Mouse (Mus musculus): Measurements from ENCODE around the gene Cfap36. TPM values are rescaled to one million over a fixed set of nuclear protein-coding genes. Genes with fewer than 3 reads are reported as not detected.
A peak's percentile ranks its signal among the peaks of the same experiment; 100 is the strongest.

The Cfap36 gene
- polyA plus RNA-seq (2012; rRNA removed): 143 and 145 TPM in 2 replicates

DNA sequence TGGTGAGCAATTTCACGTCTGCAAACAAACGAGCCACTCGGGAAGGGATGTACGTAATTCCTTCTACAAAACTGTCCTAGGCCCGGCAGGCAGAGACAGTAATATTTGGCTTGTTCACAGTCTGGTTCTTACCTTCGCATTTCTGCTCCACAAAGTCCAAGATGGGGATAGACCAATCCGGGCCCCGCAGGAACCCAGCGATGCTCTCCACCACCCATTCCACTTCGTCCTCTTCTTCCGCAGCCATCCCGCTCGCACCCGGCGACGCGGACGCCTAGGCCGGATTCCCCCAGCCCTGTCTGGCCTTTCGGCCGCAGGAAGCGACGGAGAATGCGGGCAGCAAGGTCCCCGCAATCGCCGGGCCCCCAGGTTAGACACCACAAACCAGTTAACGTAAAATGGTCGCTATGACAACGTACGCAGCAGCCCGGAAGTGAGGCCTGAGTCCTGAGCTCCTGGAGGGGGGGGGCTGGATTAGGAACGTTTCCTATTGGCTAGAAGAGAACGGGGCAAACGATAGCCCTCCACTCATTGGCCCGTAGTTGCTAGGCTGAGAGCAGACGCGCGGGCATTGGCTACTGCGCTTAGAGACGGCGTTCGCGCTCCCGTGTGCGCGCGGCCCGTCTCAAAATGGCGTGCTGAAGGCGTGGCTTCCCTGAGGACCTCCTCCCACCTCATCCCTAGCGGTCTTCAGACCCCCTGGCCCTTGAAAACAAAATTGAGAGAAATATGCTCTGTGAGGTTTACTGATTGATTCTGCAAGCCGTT is at the start of gene Cfap36:
Gene Cfap36, minus strand, starts transcription at position 527 of the 768 bp plus-strand sequence.
- H3K27ac ChIP-seq (ENCODE audit: control insufficient read depth, insufficient read depth, low read depth, low read length): peak within 1 kb of the TSS; percentile 93

DNA sequence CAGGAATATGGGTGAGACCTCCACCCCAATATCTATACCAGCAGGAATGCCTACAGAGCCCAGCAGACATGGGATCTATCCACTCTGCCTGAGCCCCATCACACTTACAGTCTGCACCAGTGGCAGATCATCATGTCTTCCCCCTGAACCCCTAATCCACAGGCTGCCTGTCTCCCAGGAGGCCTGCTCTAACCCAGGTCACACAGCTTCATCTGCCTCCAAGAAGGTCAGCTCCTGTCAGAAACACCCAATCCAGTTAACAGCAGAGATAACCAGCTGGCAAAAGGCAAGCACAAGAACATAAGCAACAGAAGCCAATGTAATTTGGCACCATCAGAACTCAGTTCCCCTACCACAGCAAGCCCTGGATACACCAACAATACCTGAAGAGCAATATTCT is 40.1 kb upstream of the Cfap36 start:
- Histone ChIP-seq H3K4me1 (ENCODE audit: control insufficient read depth, insufficient read depth, low read length) (no peaks in the 10 kb centered on the region), H3K36me3 (ENCODE audit: control insufficient read depth, insufficient read depth, low read length) (no peaks in the 10 kb centered on the region), H3K27ac (ENCODE audit: control insufficient read depth, insufficient read depth, low read depth, low read length) (no peak overlapping the region), H3K4me3 (ENCODE audit: control insufficient read depth, low read depth, low read length) (no peak overlapping the region), H3K27me3 (ENCODE audit: control insufficient read depth, insufficient read depth, low read length) (no peaks in the 10 kb centered on the region)
- TF ChIP-seq CTCF (IDR thresholded peaks at IDR 0.05; ENCODE audit: control insufficient read depth, insufficient read depth, insufficient replicate concordance, low read depth, low read length): no peak
- TF ChIP-seq POLR2A (IDR thresholded peaks at IDR 0.05; ENCODE audit: control insufficient read depth, low read depth, low read length): no peak

More for the DNA sequence above, at the start of gene Cfap36:
- Histone ChIP-seq H3K36me3 (ENCODE audit: control insufficient read depth, insufficient read depth, low read length) (peaks cover 2% of the 10 kb centered on the region; the same call in 1 of the 2 replicates), H3K4me3 (ENCODE audit: control insufficient read depth, low read depth, low read length) (peak within 1 kb of the TSS; percentile 93), H3K4me1 (ENCODE audit: control insufficient read depth, insufficient read depth, low read length) (peaks cover 2% of the 10 kb centered on the region; the same call in 1 of the 2 replicates), H3K27me3 (ENCODE audit: control insufficient read depth, insufficient read depth, low read length) (no peaks in the 10 kb centered on the region)
- peak; percentile 69 for TF ChIP-seq POLR2A (IDR thresholded peaks at IDR 0.05; ENCODE audit: control insufficient read depth, low read depth, low read length)
- no peak for TF ChIP-seq CTCF (IDR thresholded peaks at IDR 0.05; ENCODE audit: control insufficient read depth, insufficient read depth, insufficient replicate concordance, low read depth, low read length)

DNA sequence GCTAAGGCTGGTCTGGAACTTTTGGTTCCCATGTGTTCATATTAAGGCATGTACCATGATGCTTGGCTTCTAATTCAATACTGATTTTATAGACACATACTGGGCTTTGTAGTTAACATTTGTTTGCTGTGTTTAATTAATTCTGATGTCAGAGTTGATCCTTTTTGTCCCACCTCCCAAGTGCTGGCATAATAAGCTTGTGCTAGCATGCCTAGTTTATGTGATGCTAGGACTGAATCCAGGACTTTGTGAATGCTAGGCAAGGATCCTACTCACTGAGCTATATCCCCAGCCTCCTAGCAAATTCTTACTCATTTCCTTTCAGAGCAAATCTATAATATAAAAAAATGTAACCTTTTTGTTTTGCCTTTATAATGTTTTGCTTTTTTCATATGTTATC is 38.8 kb upstream of the Cfap36 start:
- no peaks in the 10 kb centered on the region for H3K4me1 ChIP-seq (ENCODE audit: control insufficient read depth, insufficient read depth, low read length)
- TF ChIP-seq POLR2A (IDR thresholded peaks at IDR 0.05; ENCODE audit: control insufficient read depth, low read depth, low read length) (no peak), CTCF (IDR thresholded peaks at IDR 0.05; ENCODE audit: control insufficient read depth, insufficient read depth, insufficient replicate concordance, low read depth, low read length) (no peak)
- no peaks in the 10 kb centered on the region for H3K36me3 ChIP-seq (ENCODE audit: control insufficient read depth, insufficient read depth, low read length)
- no peak overlapping the region for H3K27ac ChIP-seq (ENCODE audit: control insufficient read depth, insufficient read depth, low read depth, low read length)
- no peak overlapping the region for H3K4me3 ChIP-seq (ENCODE audit: control insufficient read depth, low read depth, low read length)
- H3K27me3 ChIP-seq (ENCODE audit: control insufficient read depth, insufficient read depth, low read length): no peaks in the 10 kb centered on the region

DNA sequence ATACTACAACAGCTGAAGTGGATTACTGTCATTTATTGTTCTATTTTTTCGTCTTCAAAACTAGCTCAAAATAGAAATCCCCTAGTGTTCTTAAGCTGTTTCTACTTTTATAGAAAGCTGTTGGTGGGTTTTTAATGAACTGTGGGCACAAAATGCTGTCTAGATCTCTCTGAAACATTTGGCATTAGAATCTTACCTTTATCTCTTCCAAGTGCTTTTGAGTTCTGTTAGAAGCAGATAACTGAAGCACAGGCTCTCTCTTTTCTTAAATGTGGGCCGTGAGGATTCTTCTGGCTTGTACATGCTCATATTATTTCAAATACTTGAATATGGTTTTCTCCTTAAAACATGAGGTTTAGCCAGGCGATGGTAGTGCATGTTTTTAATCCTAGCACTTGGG is 27.5 kb upstream of the Cfap36 start:
- Histone ChIP-seq H3K4me3 (ENCODE audit: control insufficient read depth, low read depth, low read length) (no peak overlapping the region), H3K27me3 (ENCODE audit: control insufficient read depth, insufficient read depth, low read length) (no peaks in the 10 kb centered on the region), H3K4me1 (ENCODE audit: control insufficient read depth, insufficient read depth, low read length) (no peaks in the 10 kb centered on the region), H3K27ac (ENCODE audit: control insufficient read depth, insufficient read depth, low read depth, low read length) (no peak overlapping the region), H3K36me3 (ENCODE audit: control insufficient read depth, insufficient read depth, low read length) (no peaks in the 10 kb centered on the region)
- TF ChIP-seq POLR2A (IDR thresholded peaks at IDR 0.05; ENCODE audit: control insufficient read depth, low read depth, low read length): no peak

DNA sequence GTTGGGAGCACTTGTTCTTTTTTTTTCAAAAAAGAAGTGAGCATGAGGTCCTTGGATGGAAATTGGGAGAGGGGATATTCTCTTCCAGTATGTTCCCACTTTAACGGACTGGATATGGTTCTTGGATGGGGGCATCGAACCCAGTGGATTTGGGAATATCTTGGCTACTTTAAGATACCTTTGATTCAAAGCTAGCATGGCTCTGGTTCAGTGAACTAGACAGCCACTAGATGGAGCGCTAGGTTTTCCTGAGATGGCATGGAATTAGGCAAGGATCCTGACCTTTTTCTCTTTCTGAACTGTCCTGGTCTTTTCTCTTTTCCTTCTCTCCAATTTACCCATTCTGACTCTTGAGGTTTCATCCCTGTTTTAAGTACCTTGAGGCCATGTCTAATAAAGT is 20.6 kb upstream of the Cfap36 start:
- Histone ChIP-seq H3K27ac (ENCODE audit: control insufficient read depth, insufficient read depth, low read depth, low read length) (no peak overlapping the region), H3K4me1 (ENCODE audit: control insufficient read depth, insufficient read depth, low read length) (no peaks in the 10 kb centered on the region), H3K36me3 (ENCODE audit: control insufficient read depth, insufficient read depth, low read length) (no peaks in the 10 kb centered on the region), H3K4me3 (ENCODE audit: control insufficient read depth, low read depth, low read length) (no peak overlapping the region), H3K27me3 (ENCODE audit: control insufficient read depth, insufficient read depth, low read length) (no peaks in the 10 kb centered on the region)
- TF ChIP-seq POLR2A (IDR thresholded peaks at IDR 0.05; ENCODE audit: control insufficient read depth, low read depth, low read length) (no peak), CTCF (IDR thresholded peaks at IDR 0.05; ENCODE audit: control insufficient read depth, insufficient read depth, insufficient replicate concordance, low read depth, low read length) (no peak)

DNA sequence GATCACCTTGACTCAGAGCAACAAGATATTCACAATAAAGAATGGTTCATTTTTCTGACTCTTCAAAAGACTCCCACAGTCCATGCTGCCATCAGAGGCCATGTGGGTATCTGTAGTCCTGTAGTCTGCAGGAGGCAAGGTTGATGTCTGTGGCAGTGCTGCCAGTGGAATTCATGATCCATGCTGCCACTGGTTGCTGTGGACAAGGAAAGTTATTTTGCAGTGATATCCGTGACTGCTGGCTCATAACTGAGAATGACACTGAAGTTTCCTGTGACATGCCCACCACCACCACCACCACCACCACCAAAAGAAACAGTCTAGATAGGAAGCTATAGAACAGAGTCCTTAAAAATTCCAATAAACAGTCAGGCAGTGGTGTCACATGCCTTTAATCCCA is 7.4 kb upstream of the Cfap36 start:
- no peak for TF ChIP-seq CTCF (IDR thresholded peaks at IDR 0.05; ENCODE audit: control insufficient read depth, insufficient read depth, insufficient replicate concordance, low read depth, low read length)
- no peak for TF ChIP-seq POLR2A (IDR thresholded peaks at IDR 0.05; ENCODE audit: control insufficient read depth, low read depth, low read length)
- no peaks in the 10 kb centered on the region for H3K4me1 ChIP-seq (ENCODE audit: control insufficient read depth, insufficient read depth, low read length)

DNA sequence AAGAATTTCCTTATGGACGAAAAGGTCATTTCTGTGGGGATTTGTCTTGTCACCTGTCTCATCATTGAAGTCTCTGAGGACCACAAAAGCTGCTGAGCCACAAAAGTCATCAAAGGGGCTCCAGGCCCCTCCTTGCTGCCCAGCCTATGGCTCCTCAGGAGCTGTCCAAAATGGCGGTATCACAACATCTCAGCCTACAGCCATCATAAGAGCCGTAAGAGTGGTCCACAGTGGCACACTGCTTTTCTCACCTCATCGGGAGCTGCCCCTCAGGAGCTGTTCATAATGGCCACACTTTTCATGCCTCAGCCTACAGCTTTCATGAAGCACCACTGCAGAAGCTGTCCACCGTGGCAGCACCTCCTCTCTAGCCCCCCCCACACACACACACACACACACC is 1.2 kb upstream of the Cfap36 start:
- Histone ChIP-seq H3K27ac (ENCODE audit: control insufficient read depth, insufficient read depth, low read depth, low read length) (no peak overlapping the region), H3K36me3 (ENCODE audit: control insufficient read depth, insufficient read depth, low read length) (peaks cover 1% of the 10 kb centered on the region; the same call in 1 of the 2 replicates), H3K27me3 (ENCODE audit: control insufficient read depth, insufficient read depth, low read length) (no peaks in the 10 kb centered on the region), H3K4me1 (ENCODE audit: control insufficient read depth, insufficient read depth, low read length) (peaks cover 2% of the 10 kb centered on the region; the same call in 1 of the 2 replicates), H3K4me3 (ENCODE audit: control insufficient read depth, low read depth, low read length) (peak overlapping the region; percentile 49)
- TF ChIP-seq POLR2A (IDR thresholded peaks at IDR 0.05; ENCODE audit: control insufficient read depth, low read depth, low read length) (no peak), CTCF (IDR thresholded peaks at IDR 0.05; ENCODE audit: control insufficient read depth, insufficient read depth, insufficient replicate concordance, low read depth, low read length) (no peak)

More for the DNA sequence above, 7.4 kb upstream of the Cfap36 start:
- Histone ChIP-seq H3K27me3 (ENCODE audit: control insufficient read depth, insufficient read depth, low read length) (no peaks in the 10 kb centered on the region), H3K36me3 (ENCODE audit: control insufficient read depth, insufficient read depth, low read length) (no peaks in the 10 kb centered on the region), H3K27ac (ENCODE audit: control insufficient read depth, insufficient read depth, low read depth, low read length) (no peak overlapping the region), H3K4me3 (ENCODE audit: control insufficient read depth, low read depth, low read length) (no peak overlapping the region)
